ENCODE assay signal across 8 mouse cellular contexts in genomic region chr5:24383026-24383859, GRCm38 (mm10). TPM values are rescaled to one million over a fixed set of nuclear protein-coding genes. Genes with fewer than 3 reads are reported as not detected.
DNase-seq lines count a peak whose midpoint lies in the region; ATAC-seq and TF ChIP-seq lines count a peak whose summit lies in the region.

No protein-coding gene starts in this region.

- H3K4me1 ChIP-seq in bone marrow, adult 2 months (ENCODE audit: control insufficient read depth, insufficient read depth, low read length): peaks cover 5% of the 10 kb centered on the region
- H3K4me1 ChIP-seq in embryonic facial prominence, embryonic 15.5 days: peaks cover 28% of the 10 kb centered on the region
- H3K4me1 ChIP-seq in kidney, embryonic 14.5 days (ENCODE audit: control insufficient read depth, insufficient read depth, low read length): peaks cover 19% of the 10 kb centered on the region
- peaks cover 34% of the 10 kb centered on the region for H3K4me1 ChIP-seq in limb, embryonic 15.5 days

- 10% methylated on average over 34 of the region's 34 CpGs for WGBS in bone marrow, adult 2 months
- WGBS in embryonic facial prominence, embryonic 15.5 days: 1% methylated on average over 34 of the region's 34 CpGs
- WGBS in kidney, embryonic 14.5 days: under 1% methylated on average over 34 of the region's 34 CpGs
- WGBS in limb, embryonic 15.5 days: under 1% methylated on average over 34 of the region's 34 CpGs

- peak overlapping the region; percentile 70 for H3K4me2 ChIP-seq in embryonic facial prominence, embryonic 15.5 days (replicated peaks)
- H3K4me2 ChIP-seq in kidney, embryonic 14.5 days (replicated peaks; ENCODE audit: low read depth, low read length): peak overlapping the region; percentile 58
- peak overlapping the region; percentile 82 for H3K4me2 ChIP-seq in limb, embryonic 15.5 days

- peak; percentile 82 for ATAC-seq in embryonic facial prominence, embryonic 15.5 days (ENCODE audit: insufficient number of reproducible peaks, low FRiP score, low TSS enrichment, low read depth)
- peak; percentile 85 for ATAC-seq in kidney, embryonic 14.5 days (ENCODE audit: low FRiP score, low TSS enrichment)
- peak; percentile 76 for ATAC-seq in limb, embryonic 15.5 days (ENCODE audit: insufficient number of reproducible peaks, low FRiP score, low TSS enrichment, low read depth)

- H3K27ac ChIP-seq in bone marrow, adult 2 months (ENCODE audit: control insufficient read depth, insufficient read depth, low read depth, low read length, poor library complexity): no peak overlapping the region
- no peak overlapping the region for H3K27ac ChIP-seq in embryonic facial prominence, embryonic 15.5 days (replicated peaks)
- no peak overlapping the region for H3K27ac ChIP-seq in kidney, embryonic 14.5 days (ENCODE audit: low read depth, low read length)
- H3K27ac ChIP-seq in limb, embryonic 15.5 days: no peak overlapping the region

- TF ChIP-seq POLR2A in bone marrow, adult 2 months (IDR thresholded peaks at IDR 0.05; ENCODE audit: borderline replicate concordance, control insufficient read depth, low read depth, low read length): peak; percentile 35; the same call in 1 of the 2 replicates

- H3K36me3 ChIP-seq in embryonic facial prominence, embryonic 15.5 days: no peaks in the 10 kb centered on the region
- no peaks in the 10 kb centered on the region for H3K36me3 ChIP-seq in kidney, embryonic 14.5 days (ENCODE audit: control insufficient read depth, insufficient read depth, low read length)
- no peaks in the 10 kb centered on the region for H3K36me3 ChIP-seq in limb, embryonic 15.5 days

- DNase-seq in 3T3-L1 (ENCODE audit: low read depth, low spot score): peak; percentile 59
- DNase-seq in heart, adult 9 months (ENCODE audit: low spot score in 2 of 2): peak; percentile 86 to 89
- peak; percentile 87 to 89 for DNase-seq in monocyte, adult 2 months (ENCODE audit: low read depth in 1 of 2, low spot score in 2 of 2)
- peak; percentile 83 to 84 for DNase-seq in spleen, postnatal 36 days (ENCODE audit: low spot score in 2 of 2)

- no peaks in the 10 kb centered on the region for H3K9me3 ChIP-seq in embryonic facial prominence, embryonic 15.5 days (replicated peaks)
- no peaks in the 10 kb centered on the region for H3K9me3 ChIP-seq in kidney, embryonic 14.5 days (ENCODE audit: control insufficient read depth, low read length)
- no peaks in the 10 kb centered on the region for H3K9me3 ChIP-seq in limb, embryonic 15.5 days

- H3K27me3 ChIP-seq in embryonic facial prominence, embryonic 15.5 days: peaks cover 33% of the 10 kb centered on the region
- H3K27me3 ChIP-seq in kidney, embryonic 14.5 days (ENCODE audit: control insufficient read depth, insufficient read depth, low read length): peaks cover 12% of the 10 kb centered on the region
- peaks cover 28% of the 10 kb centered on the region for H3K27me3 ChIP-seq in limb, embryonic 15.5 days

- peak; percentile 38 for TF ChIP-seq CTCF in bone marrow, adult 2 months (IDR thresholded peaks at IDR 0.05; ENCODE audit: control insufficient read depth, insufficient read depth, low read length)

- peak overlapping the region; percentile 26 for H3K9ac ChIP-seq in embryonic facial prominence, embryonic 15.5 days
- H3K9ac ChIP-seq in kidney, embryonic 14.5 days (ENCODE audit: low read depth, low read length): peak overlapping the region; percentile 18; the same call in 1 of the 2 replicates
- peak overlapping the region; percentile 21; the same call in 1 of the 2 replicates for H3K9ac ChIP-seq in limb, embryonic 15.5 days

- H3K4me3 ChIP-seq in bone marrow, adult 2 months (replicated peaks; ENCODE audit: control insufficient read depth, low read depth, low read length): peak overlapping the region; percentile 88
- peak overlapping the region; percentile 51 for H3K4me3 ChIP-seq in embryonic facial prominence, embryonic 15.5 days (replicated peaks)
- peak overlapping the region; percentile 43 for H3K4me3 ChIP-seq in kidney, embryonic 14.5 days (ENCODE audit: low read length)
- H3K4me3 ChIP-seq in limb, embryonic 15.5 days: peak overlapping the region; percentile 45

RNA-seq across cellular contexts. Expression of gene Atg9b, which starts 8.7 kb away (rescaled TPM):
- polyA plus RNA-seq in bone marrow, adult 2 months (2011; ENCODE audit: insufficient read depth, insufficient read length, low replicate concordance, missing spikeins): 0.70 and 1.1 TPM in 2 replicates
- polyA plus RNA-seq in embryonic facial prominence, embryonic 15.5 days (2015; fragmentation: Nextera tagmentation; extraction: Ambion mirVana): 3.9 and 4.7 TPM in 2 replicates
- 1.1 and 1.3 TPM in 2 replicates for polyA plus RNA-seq in kidney, embryonic 14.5 days (2014; fragmentation: Nextera tagmentation; extraction: Ambion mirVana)
- polyA plus RNA-seq in limb, embryonic 15.5 days (2015; fragmentation: Nextera tagmentation; extraction: Ambion mirVana): 2.0 and 2.8 TPM in 2 replicates

RNA-seq across cellular contexts. Expression of gene Abcb8, which starts 10.2 kb away (rescaled TPM):
- 10.2 and 11.2 TPM in 2 replicates for polyA plus RNA-seq in bone marrow, adult 2 months (2011; ENCODE audit: insufficient read depth, insufficient read length, low replicate concordance, missing spikeins)
- polyA plus RNA-seq in embryonic facial prominence, embryonic 15.5 days (2015; fragmentation: Nextera tagmentation; extraction: Ambion mirVana): 40.7 and 47.0 TPM in 2 replicates
- polyA plus RNA-seq in kidney, embryonic 14.5 days (2014; fragmentation: Nextera tagmentation; extraction: Ambion mirVana): 44.9 and 55.0 TPM in 2 replicates
- polyA plus RNA-seq in limb, embryonic 15.5 days (2015; fragmentation: Nextera tagmentation; extraction: Ambion mirVana): 38.9 and 46.5 TPM in 2 replicates

RNA-seq across cellular contexts. Expression of gene Nos3, which starts 18.6 kb away (rescaled TPM):
- 0.47 TPM in 1 of 2 replicates, not detected in the other for polyA plus RNA-seq in bone marrow, adult 2 months (2011; ENCODE audit: insufficient read depth, insufficient read length, low replicate concordance, missing spikeins)
- 6.5 and 6.9 TPM in 2 replicates for polyA plus RNA-seq in embryonic facial prominence, embryonic 15.5 days (2015; fragmentation: Nextera tagmentation; extraction: Ambion mirVana)
- 6.3 and 12.0 TPM in 2 replicates for polyA plus RNA-seq in kidney, embryonic 14.5 days (2014; fragmentation: Nextera tagmentation; extraction: Ambion mirVana)
- 7.5 and 8.0 TPM in 2 replicates for polyA plus RNA-seq in limb, embryonic 15.5 days (2015; fragmentation: Nextera tagmentation; extraction: Ambion mirVana)

RNA-seq across cellular contexts. Expression of gene Asic3, which starts 29.9 kb away (rescaled TPM):
- polyA plus RNA-seq in bone marrow, adult 2 months (2011; ENCODE audit: insufficient read depth, insufficient read length, low replicate concordance, missing spikeins): not detected in 2 replicates
- 0.95 and 1.6 TPM in 2 replicates for polyA plus RNA-seq in embryonic facial prominence, embryonic 15.5 days (2015; fragmentation: Nextera tagmentation; extraction: Ambion mirVana)
- polyA plus RNA-seq in kidney, embryonic 14.5 days (2014; fragmentation: Nextera tagmentation; extraction: Ambion mirVana): 0.57 and 0.60 TPM in 2 replicates
- polyA plus RNA-seq in limb, embryonic 15.5 days (2015; fragmentation: Nextera tagmentation; extraction: Ambion mirVana): 0.24 and 0.73 TPM in 2 replicates

RNA-seq across cellular contexts. Expression of gene Kcnh2, which starts 31.8 kb away (rescaled TPM):
- not detected in 2 replicates for polyA plus RNA-seq in bone marrow, adult 2 months (2011; ENCODE audit: insufficient read depth, insufficient read length, low replicate concordance, missing spikeins)
- polyA plus RNA-seq in embryonic facial prominence, embryonic 15.5 days (2015; fragmentation: Nextera tagmentation; extraction: Ambion mirVana): 4.8 and 5.1 TPM in 2 replicates
- 4.6 and 5.7 TPM in 2 replicates for polyA plus RNA-seq in kidney, embryonic 14.5 days (2014; fragmentation: Nextera tagmentation; extraction: Ambion mirVana)
- 3.5 and 4.9 TPM in 2 replicates for polyA plus RNA-seq in limb, embryonic 15.5 days (2015; fragmentation: Nextera tagmentation; extraction: Ambion mirVana)
